10 mouse cellular contexts compared by ENCODE assay signal in genomic region chr15:79728311-79728710, GRCm38 (mm10). TPM values are rescaled to one million over a fixed set of nuclear protein-coding genes. Genes with fewer than 3 reads are reported as not detected.
DNase-seq lines count a peak whose midpoint lies in the region; ATAC-seq lines count a peak whose summit lies in the region.
"Had no signal": no experiment of that assay in that cellular context is flagged by ENCODE, and none has a peak within 500 bp of the region (broad histone marks: within the 10 kb centered on the region; RNA-seq: fewer than 3 reads in every experiment).

No protein-coding gene starts in this region.

- peak; percentile 78 to 83 for DNase-seq in cerebellum, postnatal 14 days
- DNase-seq in layer of hippocampus, postnatal 10 days (ENCODE audit: low spot score in 2 of 2), result peak; percentile 67 to 68
- no peak for DNase-seq in layer of hippocampus, adult 11-12 months (ENCODE audit: low spot score)
- DNase-seq in retina, postnatal 1 day, result peak; percentile 48
- DNase-seq in retina, embryonic 14.5 days (ENCODE audit: low spot score), result no peak
- DNase-seq in frontal cortex, adult 2 months (ENCODE audit: extremely low spot score in 1 of 2, low spot score in 1 of 2), result no peak
- DNase-seq: heart, adult 2 months; heart, postnatal 10 days; thymus, postnatal 4 days had no signal

- ATAC-seq in cerebellum, adult (ENCODE audit: insufficient number of reproducible peaks, low FRiP score, low TSS enrichment), result no peak

RNA-seq across cellular contexts. Expression of gene Sun2, which starts 14.0 kb away (rescaled TPM):
- total RNA-seq in layer of hippocampus, postnatal 10 days (2021), result 10 to 100 TPM; 16.1 to 19.1 TPM
- 28.1 and 30.4 TPM in 2 replicates for polyA plus RNA-seq in frontal cortex, adult 2 months (2012; rRNA removed)

RNA-seq across cellular contexts. Expression of gene Gtpbp1, which starts 37.7 kb away (rescaled TPM):
- 10 to 100 TPM; 42.5 to 46.8 TPM for total RNA-seq in layer of hippocampus, postnatal 10 days (2021)
- 45.0 and 46.6 TPM in 2 replicates for polyA plus RNA-seq in frontal cortex, adult 2 months (2012; rRNA removed)

RNA-seq across cellular contexts. Expression of gene Josd1, which starts 40.6 kb away (rescaled TPM):
- total RNA-seq in layer of hippocampus, postnatal 10 days (2021), result 10 to 100 TPM; 36.6 to 40.5 TPM
- 53.0 and 53.8 TPM in 2 replicates for polyA plus RNA-seq in frontal cortex, adult 2 months (2012; rRNA removed)

RNA-seq across cellular contexts. Expression of gene Dnal4, which starts 49.3 kb away (rescaled TPM):
- total RNA-seq in layer of hippocampus, postnatal 10 days (2021), result 10 to 100 TPM; 31.9 to 33.4 TPM
- 84.6 and 85.4 TPM in 2 replicates for polyA plus RNA-seq in frontal cortex, adult 2 months (2012; rRNA removed)

RNA-seq across cellular contexts. Expression of gene Tomm22, which starts 57.6 kb away (rescaled TPM):
- total RNA-seq in layer of hippocampus, postnatal 10 days (2021), result 100 to 1,000 TPM in 1 of 2 experiments, 10 to 100 TPM in 1; 99.9 to 107 TPM
- polyA plus RNA-seq in frontal cortex, adult 2 months (2012; rRNA removed), result 92.3 and 97.1 TPM in 2 replicates

Comparison
In these comparisons a context has a peak if more than half of its experiments do, and no peak if none do; other contexts are left out.
1. DNase-seq: peak in cerebellum, postnatal 14 days (2 of 2), layer of hippocampus, postnatal 10 days (2 of 2) and retina, postnatal 1 day (single experiment); none in layer of hippocampus, adult 11-12 months (single experiment), retina, embryonic 14.5 days (single experiment) and frontal cortex, adult 2 months (0 of 2).